Mouse (Mus musculus) liver, adult 2 months (tissue): ENCODE measurements at regions not wholly inside any gene's neighbourhood (a gene's known extent, or its start where the extent isn't known, plus 50 kb on each side); places are given as distances from the start of the nearest gene placed in this dataset.

Source experiments
- CTCF ChIP-seq: fragments of 200-500 bp; IDR thresholded peaks from 2 replicates; pipeline ENCODE4 v1.5.1; 2011; ENCODE audit warnings: low read depth, low read length, control low read depth
- POLR2A ChIP-seq: fragments of 200-500 bp; IDR thresholded peaks from 2 replicates; pipeline ENCODE4 v1.6.1; 2011; ENCODE audit warnings: low read length, control low read depth; ENCODE audit not compliant: insufficient read depth; ENCODE audit errors: extremely low read depth

GRCm38 (mm10) chr3:34441792-34442191 lies 208.4 kb upstream of the Sox2 start:
- TF ChIP-seq POLR2A, result no peak
- no peak for TF ChIP-seq CTCF
